Mouse (Mus musculus) left cerebral cortex, adult 9 months (tissue): ENCODE measurements around the gene Ajuba.
A peak's percentile ranks its signal among the peaks of the same experiment; 100 is the strongest.

Experiments
- DNase-seq, 2 experiments: peaks; one replicate each; pipeline ENCODE4 v3.0.0; 2022; ENCODE audit warnings: low spot score in 2 of 2

Ajuba gene

GRCm38 (mm10) chr14:54544703-54545102 lies 32.7 kb downstream of the Ajuba start:
- DNase-seq, result no peak

- DNase-seq, result no peak
Measured at GRCm38 (mm10) chr14:54540771-54541170, 36.6 kb downstream of the Ajuba start.

DNA sequence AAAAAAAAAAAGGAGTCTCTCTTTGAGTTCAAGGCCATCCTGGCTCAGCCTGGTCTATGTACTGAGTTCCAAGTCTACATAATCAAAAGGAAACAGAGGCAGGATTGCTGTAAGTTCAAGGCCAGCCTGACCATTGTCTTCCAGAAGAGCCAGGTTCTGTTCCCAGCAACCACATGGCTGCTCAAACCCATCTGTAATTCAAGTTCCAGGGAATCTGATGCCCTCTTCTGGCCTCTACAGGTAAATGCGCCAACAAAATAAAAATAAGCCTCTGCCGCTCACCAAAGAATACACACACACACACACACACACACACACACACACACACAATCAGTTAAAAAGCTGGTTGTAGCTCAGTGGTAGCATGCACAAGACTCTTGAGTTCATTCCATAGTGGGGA lies 38.8 kb downstream of the Ajuba start:
- DNase-seq, result no peak

- DNase-seq, result peak in 1 of 2 experiments; percentile 90
Measured at GRCm38 (mm10) chr14:54528446-54529111, 48.8 kb downstream of the Ajuba start.

DNA sequence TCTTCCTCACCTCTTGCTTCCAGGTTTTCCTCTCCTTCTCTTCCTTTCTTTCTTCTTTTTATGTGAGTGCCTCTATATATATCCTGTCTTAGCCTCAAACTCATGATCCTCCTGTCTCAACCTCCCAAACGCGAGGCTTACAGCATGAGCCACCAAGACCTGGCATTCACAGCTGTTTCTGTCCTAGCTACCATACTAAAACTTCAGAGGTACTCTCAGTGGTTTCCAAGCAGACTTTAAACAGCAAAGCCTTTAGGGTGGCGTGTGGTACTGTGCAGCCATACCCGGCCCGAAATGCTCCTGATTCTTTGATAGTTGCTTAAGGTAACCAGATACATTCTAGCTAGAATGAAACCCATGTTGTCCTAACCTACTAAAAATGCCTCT lies 49.4 kb downstream of the Ajuba start:
- no peak for DNase-seq

DNA sequence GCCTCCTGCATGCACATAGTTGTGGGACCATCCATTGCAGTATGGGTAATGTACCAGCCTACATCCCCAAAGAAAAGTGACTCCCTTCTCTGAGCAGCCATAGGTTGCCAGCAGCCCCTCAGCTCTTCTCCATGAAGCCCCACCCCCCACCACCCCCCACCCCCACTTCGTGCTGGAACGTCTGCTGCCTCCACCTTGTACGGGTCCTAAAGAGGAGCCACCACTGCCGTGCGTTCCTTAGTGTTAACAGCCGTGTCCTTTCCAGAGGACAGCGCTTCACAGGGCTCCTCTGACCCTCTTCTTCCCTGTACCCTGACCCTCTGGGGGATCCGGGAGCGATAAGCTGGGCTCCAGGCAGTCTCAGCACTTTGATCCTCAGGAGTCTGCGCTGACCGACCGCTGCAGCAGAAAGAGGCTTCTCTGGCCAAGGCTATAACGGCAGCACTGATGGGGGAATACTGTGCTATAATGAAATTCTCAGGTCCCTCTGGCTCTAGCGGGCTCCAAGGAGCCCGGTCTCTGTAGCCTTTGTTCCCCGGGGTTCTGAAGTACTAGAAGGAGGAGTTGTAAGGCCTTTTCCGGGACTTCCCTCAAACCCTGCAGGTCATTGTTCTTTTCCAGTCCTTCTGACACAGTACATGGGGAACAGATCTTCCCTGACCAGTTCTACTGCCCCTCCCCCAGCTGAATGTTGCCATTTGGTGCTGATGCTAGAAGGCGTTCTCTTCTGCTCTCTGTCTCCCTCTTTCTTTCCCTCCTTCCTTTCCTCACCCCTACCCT lies 49.9 kb downstream of the Ajuba start:
- DNase-seq, result no peak

DNA sequence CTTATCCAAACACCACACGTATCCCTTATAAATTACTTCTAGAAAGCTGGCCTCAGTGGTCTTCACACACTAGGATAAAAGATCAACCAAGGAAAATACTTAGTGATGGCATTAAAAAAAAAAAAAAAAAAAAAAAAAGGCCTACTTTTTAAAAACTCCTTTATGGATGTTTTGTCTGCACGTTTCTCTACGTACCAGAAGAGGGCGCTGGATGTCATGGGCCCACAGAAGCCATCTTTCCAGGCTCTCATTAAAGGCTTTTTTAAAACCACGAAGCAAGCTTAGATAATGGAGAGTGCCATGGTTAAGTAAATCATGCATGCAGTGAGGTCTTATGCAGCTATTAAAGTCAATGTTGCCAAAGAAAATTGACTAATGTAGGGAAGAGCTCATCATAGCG lies 53.8 kb downstream of the Ajuba start:
- no peak for DNase-seq
